Mouse (Mus musculus) forebrain, postnatal 0 days (tissue): ENCODE data around the gene Cd19. TPM values are rescaled to one million over a fixed set of nuclear protein-coding genes. Genes with fewer than 3 reads are reported as not detected.
"Not testable (repeated sequence)": the region's sequence is repeated elsewhere in the genome, so short reads cannot be mapped to it uniquely, and the experiment has no call there.

Source experiments
- ATAC-seq: fragments of 200-750 bp; cut with Nextera tagmentation; 2 replicates; pipeline ENCODE4 v1.8.0; 2017; ENCODE audit warnings: mild to moderate bottlenecking, moderate library complexity
- DNase-seq: peaks from one replicate; pipeline ENCODE4 v3.0.0-alpha.2; 2015
- H3K27ac ChIP-seq: fragments of 300-500 bp; sonication (generic); 2 replicates; pipeline ENCODE4 v1.5.1; 2014; ENCODE audit warnings: low read depth, mild to moderate bottlenecking, antibody characterized with exemption, low read length, moderate library complexity, mixed read lengths
- H3K27me3 ChIP-seq: fragments of 300-500 bp; sonication (generic); 2 replicates; pipeline ENCODE4 v1.6.1; 2014; ENCODE audit warnings: mild to moderate bottlenecking, low read length, mixed read lengths; ENCODE audit not compliant: insufficient read depth
- H3K36me3 ChIP-seq: fragments of 300-500 bp; sonication (generic); 2 replicates; pipeline ENCODE4 v1.6.1; 2014; ENCODE audit warnings: mild to moderate bottlenecking, moderate library complexity; ENCODE audit not compliant: insufficient read depth
- H3K4me1 ChIP-seq: fragments of 300-500 bp; sonication (generic); 2 replicates; pipeline ENCODE4 v1.6.1; 2014; ENCODE audit warnings: antibody characterized with exemption; ENCODE audit not compliant: insufficient read depth
- H3K4me2 ChIP-seq: fragments of 300-500 bp; sonication (generic); 2 replicates; pipeline ENCODE4 v1.6.1; 2014; ENCODE audit warnings: low read depth, mild to moderate bottlenecking, moderate library complexity
- H3K4me3 ChIP-seq: fragments of 300-500 bp; sonication (generic); 2 replicates; pipeline ENCODE4 v1.5.1; 2014; ENCODE audit warnings: low read depth, low read length, mixed read lengths
- H3K9ac ChIP-seq: fragments of 300-500 bp; sonication (generic); 2 replicates; pipeline ENCODE4 v1.6.1; 2014; ENCODE audit warnings: mild to moderate bottlenecking
- H3K9me3 ChIP-seq: fragments of 300-500 bp; sonication (generic); 2 replicates; pipeline ENCODE4 v1.6.1; 2016; ENCODE audit warnings: low read length
- CTCF ChIP-seq: sonication (generic); IDR thresholded peaks from 2 replicates; pipeline ENCODE4 v1.5.1; 2016; ENCODE audit warnings: antibody characterized with exemption, control low read depth, low read depth
- WGBS: fragments of 180-500 bp; shearing (Covaris S2); extraction: QIAGEN DNeasy Blood & Tissue Kit; methylation state at CpG from one replicate; pipeline ENCODE4 v1.1.7; 2014; 5-methylcytosine and 5-hydroxymethylcytosine counted together
- polyA plus RNA-seq: library from polyadenylated mRNA; unstranded; fragments of >200 nt; fragmentation: Nextera tagmentation; extraction: Ambion mirVana; gene quantifications from 2 replicates; pipeline ENCODE4 v1.2.1, GENCODE M21; 2015
- total RNA-seq: library from RNA; depleted of rRNA; stranded (reverse); fragments of >200 nt; gene quantifications from 2 replicates; pipeline ENCODE4 v1.2.3, GENCODE M21; 2014

Cd19 gene
- total and polyA plus RNA-seq, 2 experiments from 2014 or later, result 0.67 TPM; not detected in 1

- TF ChIP-seq CTCF, result peak; percentile 88
- Histone ChIP-seq H3K36me3 (no peaks in the 10 kb centered on the region), H3K4me3 (no peak overlapping the region), H3K4me1 (no peaks in the 10 kb centered on the region), H3K4me2 (no peak overlapping the region), H3K27me3 (no peaks in the 10 kb centered on the region), H3K9ac (no peak overlapping the region), H3K27ac (no peak overlapping the region), H3K9me3 (no peaks in the 10 kb centered on the region)
- WGBS, result 6% methylated on average over 5 of the region's 5 CpGs
- ATAC-seq, result no peak
- DNase-seq, result peak; percentile 81
Observed at GRCm38 (mm10) chr7:126399548-126399947, 15.1 kb downstream of the Cd19 start.

- DNase-seq (no peak), ATAC-seq (no peak)
- H3K4me1 ChIP-seq, result no peaks in the 10 kb centered on the region
- H3K4me3 ChIP-seq, result no peak overlapping the region
- no peak for TF ChIP-seq CTCF
- H3K27me3 ChIP-seq, result no peaks in the 10 kb centered on the region
- H3K27ac ChIP-seq, result no peak overlapping the region
- H3K9me3 ChIP-seq, result no peaks in the 10 kb centered on the region
- H3K4me2 ChIP-seq, result no peak overlapping the region
- H3K36me3 ChIP-seq, result no peaks in the 10 kb centered on the region
- no peak overlapping the region for H3K9ac ChIP-seq
- 99% methylated on average over 4 of the region's 4 CpGs for WGBS
Observed at GRCm38 (mm10) chr7:126397822-126398221, 16.9 kb downstream of the Cd19 start.

DNA sequence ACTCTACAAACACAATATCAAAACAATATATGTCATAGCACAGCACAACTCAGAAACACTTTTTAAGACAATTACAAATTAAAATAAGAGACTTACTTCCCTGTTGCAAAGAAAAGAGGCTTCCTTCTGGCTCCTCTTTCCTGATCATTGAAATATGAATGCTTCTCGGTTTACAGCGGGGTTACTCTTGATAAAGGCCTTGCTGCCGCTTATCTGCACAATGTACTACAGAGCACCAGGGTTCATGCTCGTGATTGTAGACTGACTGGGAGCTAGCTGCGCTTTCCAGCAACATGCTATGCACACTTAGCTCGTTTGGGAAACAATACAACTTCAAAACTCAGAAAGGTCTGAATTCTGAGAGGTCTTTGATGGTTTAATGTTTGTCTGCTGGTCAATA, 17.5 kb downstream of the Cd19 start:
- Histone ChIP-seq H3K4me1 (no peaks in the 10 kb centered on the region), H3K36me3 (no peaks in the 10 kb centered on the region), H3K9ac (no peak overlapping the region), H3K27ac (no peak overlapping the region), H3K9me3 (no peaks in the 10 kb centered on the region), H3K4me3 (no peak overlapping the region), H3K27me3 (no peaks in the 10 kb centered on the region), H3K4me2 (no peak overlapping the region)
- WGBS, result 59% methylated on average over 6 of the region's 6 CpGs
- TF ChIP-seq CTCF, result no peak
- ATAC-seq (no peak), DNase-seq (no peak)

GRCm38 (mm10) chr7:126396298-126397119, 18.2 kb downstream of the Cd19 start, which contains the start of gene Nfatc2ip:
Gene Nfatc2ip, minus strand, starts transcription at chr7:126396737.
- Histone ChIP-seq H3K4me1 (no peaks in the 10 kb centered on the region), H3K4me2 (peak within 1 kb of the TSS; percentile 93), H3K27ac (no peak within 1 kb of the TSS), H3K9me3 (no peaks in the 10 kb centered on the region), H3K36me3 (no peaks in the 10 kb centered on the region), H3K27me3 (no peaks in the 10 kb centered on the region), H3K9ac (peak within 1 kb of the TSS; percentile 66), H3K4me3 (peak within 1 kb of the TSS; percentile 79)
- DNase-seq (peak; percentile 99), ATAC-seq (peak; percentile 98)
- no peak for TF ChIP-seq CTCF
- under 1% methylated on average over 58 of the region's 59 CpGs for WGBS

GRCm38 (mm10) chr7:126392086-126392884, 22.4 kb downstream of the Cd19 start:
- not testable (repeated sequence) for H3K27ac ChIP-seq, DNase-seq, H3K27me3 ChIP-seq, H3K9me3 ChIP-seq, H3K4me2 ChIP-seq, H3K4me3 ChIP-seq, H3K4me1 ChIP-seq, ATAC-seq, H3K9ac ChIP-seq
- H3K36me3 ChIP-seq, result peaks cover 14% of the 10 kb centered on the region; the same call in 1 of the 2 replicates
- WGBS, result 90% methylated on average over 7 of the region's 7 CpGs

DNA sequence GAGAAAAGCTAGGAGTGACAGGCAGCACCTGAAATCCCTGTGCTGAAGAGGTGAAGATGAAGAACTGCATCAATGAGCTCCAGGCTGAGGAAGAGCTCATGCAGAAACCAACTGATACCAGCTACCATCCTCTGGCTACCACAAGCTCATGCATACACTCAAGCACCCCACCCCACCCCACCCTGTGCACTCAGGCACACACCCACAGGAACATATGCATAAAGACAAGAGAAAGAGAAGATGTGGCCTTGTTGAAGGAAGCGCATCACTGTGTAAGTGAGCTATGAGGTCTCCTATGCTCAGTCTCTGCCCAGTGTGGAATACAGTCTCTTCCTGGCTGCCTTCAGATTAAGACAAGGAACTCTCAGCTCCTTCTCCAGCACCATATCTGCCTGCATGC, 26.5 kb downstream of the Cd19 start:
- ATAC-seq (no peak), DNase-seq (no peak)
- TF ChIP-seq CTCF, result no peak
- WGBS, result 100% methylated on average over 1 of the region's 1 CpGs
- H3K4me2 ChIP-seq, result no peak overlapping the region
- H3K27me3 ChIP-seq, result no peaks in the 10 kb centered on the region
- H3K4me1 ChIP-seq, result no peaks in the 10 kb centered on the region
- H3K9ac ChIP-seq, result no peak overlapping the region
- H3K27ac ChIP-seq, result no peak overlapping the region
- peaks cover 27% of the 10 kb centered on the region; the same call in 1 of the 2 replicates for H3K36me3 ChIP-seq
- no peak overlapping the region for H3K4me3 ChIP-seq
- H3K9me3 ChIP-seq, result no peaks in the 10 kb centered on the region

- 89% methylated on average over 5 of the region's 5 CpGs for WGBS
- Histone ChIP-seq H3K4me2 (no peak overlapping the region), H3K4me3 (no peak overlapping the region), H3K9ac (no peak overlapping the region), H3K27me3 (no peaks in the 10 kb centered on the region), H3K36me3 (peaks cover 17% of the 10 kb centered on the region; the same call in 1 of the 2 replicates), H3K27ac (no peak overlapping the region), H3K4me1 (no peaks in the 10 kb centered on the region), H3K9me3 (no peaks in the 10 kb centered on the region)
- no peak for DNase-seq
- TF ChIP-seq CTCF, result no peak
- no peak for ATAC-seq
Observed at GRCm38 (mm10) chr7:126383565-126383964, 31.1 kb downstream of the Cd19 start.
